Mouse (Mus musculus): Measurements from ENCODE around the gene Trpm2. TPM values are rescaled to one million over a fixed set of nuclear protein-coding genes. Genes with fewer than 3 reads are reported as not detected.

Trpm2 gene
- polyA plus RNA-seq, 1 experiment from 2014 or later = 0.34 TPM

GRCm38 (mm10) chr10:78008169-78008568 is 37.8 kb upstream of the Trpm2 start:
- Histone ChIP-seq H3K36me3 (peaks cover 8% of the 10 kb centered on the region; the same call in 1 of the 2 replicates), H3K4me2 (peak overlapping the region; percentile 91), H3K27ac (peak overlapping the region; percentile 98), H3K4me3 (peak overlapping the region; percentile 69), H3K27me3 (no peaks in the 10 kb centered on the region), H3K9ac (peak overlapping the region; percentile 73), H3K9me3 (replicated peaks) (no peaks in the 10 kb centered on the region), H3K4me1 (replicated peaks) (peaks cover 44% of the 10 kb centered on the region)
- no peak for ATAC-seq (replicated peaks; ENCODE audit: insufficient number of reproducible peaks, insufficient read depth, low FRiP score, low read depth)
- 59% methylated on average over 3 of the region's 3 CpGs for whole genome bisulfite sequencing

DNA sequence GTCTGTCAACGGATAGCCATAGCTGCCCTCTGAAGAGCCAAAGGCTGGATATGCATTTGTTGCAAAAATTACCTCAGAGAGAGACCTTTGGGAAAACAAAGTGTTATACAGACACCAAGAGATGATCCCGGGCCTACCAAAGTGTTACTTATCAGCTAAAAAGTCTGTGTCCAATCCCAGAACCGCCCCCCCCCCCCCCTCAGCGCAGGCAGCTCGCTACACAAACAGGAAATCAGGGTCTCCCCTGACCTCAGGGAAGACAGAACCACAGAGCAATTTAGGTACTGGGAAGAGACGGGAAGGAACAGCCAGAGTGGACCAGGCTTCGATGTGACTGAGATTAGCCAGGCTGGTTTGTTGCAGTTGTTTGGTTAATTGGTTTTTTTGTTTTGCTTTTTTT is 36.8 kb upstream of the Trpm2 start:
- H3K4me2 ChIP-seq = peak overlapping the region; percentile 91
- H3K9me3 ChIP-seq (replicated peaks) = no peaks in the 10 kb centered on the region
- no peak for ATAC-seq (replicated peaks; ENCODE audit: insufficient number of reproducible peaks, insufficient read depth, low FRiP score, low read depth)
- H3K27ac ChIP-seq = peak overlapping the region; percentile 8; the same call in 1 of the 2 replicates
- peaks cover 15% of the 10 kb centered on the region; the same call in 1 of the 2 replicates for H3K36me3 ChIP-seq
- 0 out of 2 replicates have a peak overlapping the region, but pooled peaks have one; percentile 69 for H3K4me3 ChIP-seq
- no peak overlapping the region for H3K9ac ChIP-seq
- peaks cover 44% of the 10 kb centered on the region for H3K4me1 ChIP-seq (replicated peaks)
- 41% methylated on average over 7 of the region's 7 CpGs for WGBS
- no peaks in the 10 kb centered on the region for H3K27me3 ChIP-seq

DNA sequence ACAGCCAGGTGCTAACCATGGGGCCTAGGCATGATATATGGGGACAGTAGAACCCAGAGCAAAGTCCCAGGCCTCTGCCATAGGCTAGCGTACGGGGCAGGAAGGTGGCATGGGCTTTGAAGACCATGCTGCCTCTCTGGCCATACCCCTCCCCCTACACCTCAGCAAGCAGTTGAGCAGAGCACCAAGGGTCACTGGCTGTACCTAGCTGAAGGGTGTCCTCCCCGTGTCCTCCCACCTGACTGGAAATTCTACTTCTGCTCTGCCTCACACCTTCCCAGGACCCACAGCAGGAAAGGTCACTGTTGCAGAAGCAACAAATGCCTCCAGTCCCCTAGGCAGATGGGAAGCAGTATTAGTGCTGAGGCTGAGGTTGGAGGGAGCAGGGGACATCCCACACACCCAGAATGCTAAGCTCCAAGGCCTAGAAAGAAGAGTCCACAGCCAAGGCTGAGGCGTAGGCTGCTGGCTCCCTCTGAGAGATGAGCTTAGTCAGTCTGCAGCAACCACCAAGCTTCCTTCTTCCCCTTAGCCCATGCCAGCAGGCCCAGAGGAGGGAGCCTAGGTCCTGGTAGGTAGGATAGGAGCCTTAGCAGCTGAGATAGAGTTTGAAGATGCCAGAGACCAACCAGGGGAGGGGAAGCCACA is 35.6 kb upstream of the Trpm2 start:
- H3K27me3 ChIP-seq = no peaks in the 10 kb centered on the region
- no peak overlapping the region for H3K4me3 ChIP-seq
- no peak for ATAC-seq (replicated peaks; ENCODE audit: insufficient number of reproducible peaks, insufficient read depth, low FRiP score, low read depth)
- 82% methylated on average over 4 of the region's 4 CpGs for WGBS
- H3K9me3 ChIP-seq (replicated peaks) = no peaks in the 10 kb centered on the region
- no peak overlapping the region for H3K9ac ChIP-seq
- H3K27ac ChIP-seq = no peak overlapping the region
- H3K4me2 ChIP-seq = no peak overlapping the region
- peaks cover 28% of the 10 kb centered on the region for H3K36me3 ChIP-seq
- H3K4me1 ChIP-seq (replicated peaks) = peaks cover 44% of the 10 kb centered on the region

GRCm38 (mm10) chr10:78004479-78005100 is 34.2 kb upstream of the Trpm2 start:
- no peaks in the 10 kb centered on the region for H3K27me3 ChIP-seq
- H3K4me1 ChIP-seq (replicated peaks) = peaks cover 39% of the 10 kb centered on the region
- ATAC-seq (replicated peaks; ENCODE audit: insufficient number of reproducible peaks, insufficient read depth, low FRiP score, low read depth) = no peak
- H3K27ac ChIP-seq = no peak overlapping the region
- H3K4me3 ChIP-seq = no peak overlapping the region
- no peaks in the 10 kb centered on the region for H3K9me3 ChIP-seq (replicated peaks)
- WGBS = 91% methylated on average over 3 of the region's 3 CpGs
- H3K4me2 ChIP-seq = no peak overlapping the region
- peaks cover 42% of the 10 kb centered on the region for H3K36me3 ChIP-seq
- H3K9ac ChIP-seq = no peak overlapping the region

- Histone ChIP-seq H3K27ac (no peak overlapping the region), H3K4me1 (replicated peaks) (peaks cover 22% of the 10 kb centered on the region), H3K4me3 (no peak overlapping the region), H3K9me3 (replicated peaks) (no peaks in the 10 kb centered on the region), H3K9ac (no peak overlapping the region), H3K36me3 (peaks cover 63% of the 10 kb centered on the region), H3K4me2 (no peak overlapping the region), H3K27me3 (no peaks in the 10 kb centered on the region)
- ATAC-seq (replicated peaks; ENCODE audit: insufficient number of reproducible peaks, insufficient read depth, low FRiP score, low read depth) = no peak
- 82% methylated on average over 2 of the region's 2 CpGs for WGBS
Measured at GRCm38 (mm10) chr10:78002316-78002715, 32.0 kb upstream of the Trpm2 start.

DNA sequence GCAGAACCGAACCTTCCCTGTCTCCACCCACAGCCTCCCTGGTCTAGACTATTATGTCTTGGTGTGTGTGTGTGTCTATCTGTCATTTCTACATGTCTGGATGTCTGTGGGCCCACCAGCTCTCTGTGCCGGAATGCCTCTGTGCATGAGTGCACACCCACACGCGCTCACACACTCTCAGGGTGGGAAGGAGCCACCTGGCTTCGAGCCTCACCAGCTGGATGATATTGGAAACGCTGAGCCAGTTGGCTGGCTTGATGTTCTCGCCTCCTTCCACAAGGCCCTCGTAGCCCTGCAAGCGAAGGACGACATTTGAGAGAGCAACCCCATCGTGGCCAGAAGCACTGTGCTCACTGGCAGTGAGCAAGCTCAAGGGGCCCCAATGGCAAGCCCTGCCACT is 31.4 kb upstream of the Trpm2 start:
- WGBS = 88% methylated on average over 11 of the region's 11 CpGs
- peaks cover 68% of the 10 kb centered on the region for H3K36me3 ChIP-seq
- H3K4me3 ChIP-seq = no peak overlapping the region

GRCm38 (mm10) chr10:78000200-78000599 is 29.8 kb upstream of the Trpm2 start:
- Histone ChIP-seq H3K27me3 (no peaks in the 10 kb centered on the region), H3K4me3 (no peak overlapping the region), H3K9ac (no peak overlapping the region), H3K4me1 (replicated peaks) (peaks cover 2% of the 10 kb centered on the region; the same call in 1 of the 2 replicates), H3K9me3 (replicated peaks) (no peaks in the 10 kb centered on the region), H3K4me2 (no peak overlapping the region), H3K27ac (no peak overlapping the region), H3K36me3 (peaks cover 83% of the 10 kb centered on the region)
- ATAC-seq (replicated peaks; ENCODE audit: insufficient number of reproducible peaks, insufficient read depth, low FRiP score, low read depth) = no peak
- 92% methylated on average over 5 of the region's 5 CpGs for WGBS

More for the DNA sequence above, 31.4 kb upstream of the Trpm2 start:
- no peaks in the 10 kb centered on the region for H3K27me3 ChIP-seq
- peaks cover 16% of the 10 kb centered on the region for H3K4me1 ChIP-seq (replicated peaks)
- no peaks in the 10 kb centered on the region for H3K9me3 ChIP-seq (replicated peaks)
- no peak overlapping the region for H3K9ac ChIP-seq
- ATAC-seq (replicated peaks; ENCODE audit: insufficient number of reproducible peaks, insufficient read depth, low FRiP score, low read depth) = no peak
- no peak overlapping the region for H3K27ac ChIP-seq
- no peak overlapping the region for H3K4me2 ChIP-seq

GRCm38 (mm10) chr10:77995639-77996038 is 25.3 kb upstream of the Trpm2 start:
- WGBS = 79% methylated on average over 3 of the region's 3 CpGs

GRCm38 (mm10) chr10:77985775-77986174 is 15.4 kb upstream of the Trpm2 start:
- Histone ChIP-seq H3K9me3 (replicated peaks) (no peaks in the 10 kb centered on the region), H3K4me2 (no peak overlapping the region), H3K27me3 (no peaks in the 10 kb centered on the region), H3K36me3 (peaks cover 41% of the 10 kb centered on the region), H3K4me1 (replicated peaks) (peaks cover 4% of the 10 kb centered on the region), H3K9ac (no peak overlapping the region), H3K4me3 (no peak overlapping the region), H3K27ac (no peak overlapping the region)
- ATAC-seq (replicated peaks; ENCODE audit: insufficient number of reproducible peaks, insufficient read depth, low FRiP score, low read depth) = no peak
- 70% methylated on average over 5 of the region's 5 CpGs for WGBS

More at GRCm38 (mm10) chr10:77995639-77996038, 25.3 kb upstream of the Trpm2 start:
- Histone ChIP-seq H3K36me3 (peaks cover 93% of the 10 kb centered on the region), H3K9ac (no peak overlapping the region), H3K27ac (no peak overlapping the region), H3K27me3 (no peaks in the 10 kb centered on the region), H3K9me3 (replicated peaks) (no peaks in the 10 kb centered on the region), H3K4me1 (replicated peaks) (no peaks in the 10 kb centered on the region), H3K4me3 (no peak overlapping the region), H3K4me2 (no peak overlapping the region)
- ATAC-seq (replicated peaks; ENCODE audit: insufficient number of reproducible peaks, insufficient read depth, low FRiP score, low read depth) = no peak

GRCm38 (mm10) chr10:77984660-77985059 is 14.3 kb upstream of the Trpm2 start:
- Histone ChIP-seq H3K9ac (no peak overlapping the region), H3K4me1 (replicated peaks) (peaks cover 4% of the 10 kb centered on the region), H3K9me3 (replicated peaks) (no peaks in the 10 kb centered on the region), H3K27me3 (no peaks in the 10 kb centered on the region), H3K27ac (no peak overlapping the region), H3K4me2 (no peak overlapping the region), H3K4me3 (no peak overlapping the region), H3K36me3 (peaks cover 37% of the 10 kb centered on the region)
- WGBS = 0% methylated on average over 4 of the region's 4 CpGs
- ATAC-seq (replicated peaks; ENCODE audit: insufficient number of reproducible peaks, insufficient read depth, low FRiP score, low read depth) = peak; percentile 60

DNA sequence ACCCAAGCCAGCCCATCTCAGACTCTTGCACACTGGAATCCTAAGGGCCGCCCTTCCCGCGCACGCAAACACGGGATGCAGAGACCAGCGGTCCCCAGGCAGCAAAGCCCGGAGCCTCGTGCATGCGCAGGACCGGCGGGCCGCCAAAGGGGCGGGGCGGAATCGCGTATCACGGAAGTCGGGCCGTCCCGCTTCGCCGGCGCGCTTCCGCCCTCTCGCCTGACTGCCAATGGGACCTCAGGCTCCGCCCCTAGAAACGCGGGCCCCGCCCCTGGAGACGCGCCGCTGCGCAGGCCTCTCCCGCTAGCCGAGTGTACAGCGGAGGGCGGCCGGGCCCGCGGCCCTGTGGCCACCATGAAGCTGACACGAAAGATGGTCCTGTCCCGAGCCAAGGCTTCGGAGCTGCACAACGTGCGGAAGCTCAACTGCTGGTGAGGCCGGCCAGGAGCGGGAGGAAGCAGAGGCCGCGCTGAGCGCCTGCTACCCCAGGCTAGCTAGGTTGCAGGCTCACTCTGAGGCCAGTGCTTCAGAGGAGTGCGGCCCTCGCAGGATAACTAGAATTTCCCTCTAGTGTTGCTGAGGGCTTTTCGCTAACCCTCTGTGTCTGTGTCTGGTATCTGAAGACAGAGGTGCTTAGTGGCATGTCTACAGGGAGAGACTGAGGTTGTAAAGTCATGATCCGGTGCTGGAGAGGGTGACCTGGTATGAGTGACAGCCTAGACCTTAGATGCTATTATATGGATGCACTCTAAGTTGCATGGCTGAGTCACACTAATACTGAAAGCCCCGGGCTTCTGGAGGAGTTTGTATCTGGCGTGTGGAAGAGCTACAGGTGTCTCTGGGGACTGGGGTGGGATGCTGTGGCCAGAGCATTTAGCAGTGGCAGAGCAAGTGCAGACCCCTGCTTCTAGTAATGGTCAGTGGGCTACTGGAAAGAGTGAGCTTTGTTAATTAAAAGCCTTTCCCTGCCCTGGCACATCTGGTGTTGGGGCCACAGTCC is 8.3 kb upstream of the Trpm2 start, which contains the start of gene 1810043G02Rik:
1810043G02Rik (plus strand) TSS at position 174 of the 1,000 bp plus-strand sequence.
- Histone ChIP-seq H3K36me3 (peaks cover 7% of the 10 kb centered on the region; the same call in 1 of the 2 replicates), H3K4me1 (replicated peaks) (peaks cover 11% of the 10 kb centered on the region), H3K27me3 (no peaks in the 10 kb centered on the region), H3K4me2 (peak within 1 kb of the TSS; percentile 86), H3K4me3 (peak within 1 kb of the TSS; percentile 65), H3K27ac (peak within 1 kb of the TSS; percentile 54), H3K9me3 (replicated peaks) (no peaks in the 10 kb centered on the region), H3K9ac (peak within 1 kb of the TSS; percentile 70)
- WGBS = 1% methylated on average over 57 of the region's 57 CpGs
- ATAC-seq (replicated peaks; ENCODE audit: insufficient number of reproducible peaks, insufficient read depth, low FRiP score, low read depth) = peak; percentile 98
